Mouse (Mus musculus) G1E (cell line): ENCODE data around the gene Dbn1. TPM values are rescaled to one million over a fixed set of nuclear protein-coding genes. Genes with fewer than 3 reads are reported as not detected.
"Not testable (repeated sequence)": the region's sequence is repeated elsewhere in the genome, so short reads cannot be mapped to it uniquely, and the experiment has no call there.

Experiments used
- ATAC-seq: 2 replicates; pipeline ENCODE4 v1.8.0; 2016; ENCODE audit warnings: mild to moderate bottlenecking; ENCODE audit not compliant: insufficient number of reproducible peaks, poor library complexity, low FRiP score, severe bottlenecking; ENCODE audit errors: extremely low read depth
- DNase-seq: peaks from one replicate; pipeline ENCODE4 v3.0.0; 2012; ENCODE audit warnings: low spot score
- H3K27me3 ChIP-seq: 2 replicates; pipeline ENCODE4 v1.6.1; 2012; ENCODE audit warnings: mild to moderate bottlenecking, low read length, inconsistent platforms; ENCODE audit not compliant: insufficient read depth
- H3K36me3 ChIP-seq: replicated peaks from 2 replicates; pipeline ENCODE3; 2012; ENCODE audit warnings: mild to moderate bottlenecking, inconsistent platforms
- H3K4me1 ChIP-seq: 2 replicates; pipeline ENCODE4 v1.6.1; 2012; ENCODE audit warnings: low read depth, low read length, inconsistent platforms, mixed read lengths; ENCODE audit not compliant: insufficient read depth
- H3K4me3 ChIP-seq: 2 replicates; pipeline ENCODE4 v1.5.1; 2012; ENCODE audit warnings: low read depth, mild to moderate bottlenecking, inconsistent platforms, low read length, moderate library complexity, mixed read lengths
- H3K9me3 ChIP-seq: replicated peaks from 2 replicates; pipeline ENCODE4 v1.6.1; 2012; ENCODE audit warnings: inconsistent platforms
- CTCF ChIP-seq: IDR thresholded peaks from 2 replicates; pipeline ENCODE4 v1.5.1; 2012; ENCODE audit warnings: low read depth, low read length, inconsistent platforms, mixed read lengths
- GATA1 ChIP-seq: IDR thresholded peaks from 2 replicates; pipeline ENCODE4 v1.6.1; 2012; ENCODE audit warnings: borderline replicate concordance, low read length, inconsistent platforms, mixed read lengths
- GATA2 ChIP-seq: IDR thresholded peaks from 2 replicates; pipeline ENCODE4 v1.6.1; 2012; ENCODE audit warnings: low read depth, low read length, inconsistent platforms, borderline replicate concordance
- POLR2AphosphoS5 ChIP-seq: IDR thresholded peaks from 2 replicates; pipeline ENCODE4 v1.6.1; 2012; ENCODE audit warnings: low read depth, low read length, inconsistent platforms; ENCODE audit not compliant: insufficient replicate concordance
- TAL1 ChIP-seq: conservative IDR thresholded peaks from 2 replicates; pipeline ENCODE4 v1.6.1; 2012; ENCODE audit warnings: low read depth, low read length, inconsistent platforms, mixed read lengths
- polyA plus RNA-seq: library from polyadenylated mRNA; stranded (reverse); fragments of >175 nt; gene quantifications from 2 replicates; pipeline ENCODE4 v1.2.3, GENCODE M21; 2012
- total RNA-seq, 2 experiments: library from RNA; stranded (forward) in 1 of 2; stranded (reverse) in 1 of 2; fragments of 200-1000 nt in 1 of 2; fragments of >200 nt in 1 of 2; fragmentation: Nextera tagmentation in 1 of 2; gene quantifications; 2 replicates each; pipeline ENCODE4 v1.2.3; 2014 to 2017

Dbn1 gene
- total and polyA plus RNA-seq, 3 experiments: 0.25 to 0.33 TPM; not detected in 1

DNA sequence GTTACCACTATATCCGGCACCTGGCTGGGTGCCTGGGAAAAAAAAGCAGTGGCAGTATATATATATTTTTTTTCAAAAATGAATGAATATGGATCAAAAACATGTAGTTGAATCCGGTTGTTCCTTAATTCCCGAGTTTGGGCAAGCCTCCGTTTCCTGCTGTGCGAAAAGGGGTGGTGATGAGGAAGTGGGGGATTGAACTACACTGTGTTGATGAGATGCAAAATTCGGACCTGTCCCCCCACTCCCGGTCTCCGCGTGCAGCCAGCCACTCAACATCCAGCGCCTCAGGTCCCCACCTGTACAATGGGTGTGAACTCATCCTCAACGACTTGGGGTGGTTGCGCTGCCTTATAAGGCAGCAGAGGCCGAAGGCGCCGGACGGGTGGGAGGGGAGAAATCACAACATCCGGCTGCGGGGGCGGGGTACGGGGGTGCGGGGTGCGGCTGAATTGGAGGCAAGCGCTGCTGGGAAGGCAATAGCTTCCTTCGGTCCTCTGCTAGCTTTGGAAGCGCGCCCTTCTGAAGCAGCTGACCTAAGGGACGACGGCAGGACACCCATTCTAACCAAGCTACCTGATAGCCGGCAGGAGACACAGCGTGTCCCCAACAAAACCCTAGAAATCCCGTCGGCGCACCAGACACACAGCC is 43.5 kb downstream of the Dbn1 start:
- DNase-seq (peak; percentile 84), ATAC-seq (0 out of 2 replicates have a peak, but pooled peaks have one; percentile 2)
- peaks cover 51% of the 10 kb centered on the region for H3K4me1 ChIP-seq
- no peaks in the 10 kb centered on the region for H3K9me3 ChIP-seq
- H3K27me3 ChIP-seq: peaks cover 9% of the 10 kb centered on the region
- peaks cover 30% of the 10 kb centered on the region for H3K36me3 ChIP-seq
- H3K4me3 ChIP-seq: peak overlapping the region; percentile 88
- TF ChIP-seq TAL1: no peak
- TF ChIP-seq GATA1: no peak
- TF ChIP-seq CTCF: no peak
- no peak for TF ChIP-seq GATA2
- TF ChIP-seq POLR2AphosphoS5: no peak

DNA sequence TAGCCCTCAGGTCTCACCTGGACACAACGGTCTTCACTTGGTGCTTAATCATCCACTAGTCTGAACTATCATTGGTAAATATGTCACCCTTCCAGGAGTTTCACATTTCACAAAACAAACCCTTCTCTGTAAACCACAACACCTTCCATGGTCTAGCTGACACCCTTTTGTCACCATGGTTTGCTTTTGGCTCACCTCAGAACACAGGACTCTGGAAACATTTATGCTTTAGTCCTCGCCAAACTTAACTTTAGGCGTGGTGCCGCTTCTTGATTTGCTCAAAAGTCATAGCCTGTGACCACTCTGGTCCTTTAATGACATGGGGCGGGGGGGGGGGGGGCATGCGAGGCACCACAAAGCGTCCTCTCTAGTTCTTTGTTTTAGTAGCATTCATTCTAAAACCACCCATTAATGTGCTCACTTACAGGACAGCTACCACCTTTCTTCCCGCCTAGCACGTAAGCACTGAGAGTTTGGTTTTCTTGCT is 44.1 kb downstream of the Dbn1 start:
- no peak for TF ChIP-seq TAL1
- no peak for TF ChIP-seq GATA2
- TF ChIP-seq CTCF: no peak
- no peak for TF ChIP-seq POLR2AphosphoS5
- TF ChIP-seq GATA1: no peak
- Histone ChIP-seq H3K9me3 (no peaks in the 10 kb centered on the region), H3K27me3 (peaks cover 13% of the 10 kb centered on the region), H3K4me3 (peak overlapping the region; percentile 88; the same call in 1 of the 2 replicates), H3K36me3 (peaks cover 25% of the 10 kb centered on the region), H3K4me1 (peaks cover 45% of the 10 kb centered on the region)
- DNase-seq (no peak), ATAC-seq (no peak)

DNA sequence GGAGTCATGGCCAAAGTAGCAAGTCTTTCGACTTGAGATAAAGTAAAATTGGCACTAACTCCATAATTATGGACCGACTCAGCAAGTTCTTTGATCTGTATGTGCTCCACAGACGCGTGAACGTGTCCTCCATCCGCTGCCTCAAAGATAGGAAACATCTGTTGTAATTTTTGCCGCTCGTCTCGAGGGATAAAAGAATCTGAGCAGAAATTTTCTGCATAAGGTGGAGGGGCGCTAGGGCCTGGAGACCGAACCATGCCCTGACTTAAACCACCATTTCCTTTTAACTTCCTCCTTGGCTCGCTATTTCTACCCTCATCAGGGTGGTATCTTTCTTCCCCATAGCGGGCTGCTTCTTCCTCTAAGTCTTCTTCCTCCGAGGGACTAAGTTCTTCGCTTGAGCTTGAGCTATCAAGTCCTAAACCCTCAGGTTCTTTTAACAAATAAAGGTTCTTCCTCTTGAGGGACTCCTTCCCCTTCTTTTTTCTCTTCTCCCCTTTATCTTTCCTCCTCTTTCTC is 50.7 kb downstream of the Dbn1 start:
- H3K27me3 ChIP-seq: peaks cover 20% of the 10 kb centered on the region
- DNase-seq, H3K4me3 ChIP-seq, H3K4me1 ChIP-seq, H3K36me3 ChIP-seq, ATAC-seq, H3K9me3 ChIP-seq: not testable (repeated sequence)

DNA sequence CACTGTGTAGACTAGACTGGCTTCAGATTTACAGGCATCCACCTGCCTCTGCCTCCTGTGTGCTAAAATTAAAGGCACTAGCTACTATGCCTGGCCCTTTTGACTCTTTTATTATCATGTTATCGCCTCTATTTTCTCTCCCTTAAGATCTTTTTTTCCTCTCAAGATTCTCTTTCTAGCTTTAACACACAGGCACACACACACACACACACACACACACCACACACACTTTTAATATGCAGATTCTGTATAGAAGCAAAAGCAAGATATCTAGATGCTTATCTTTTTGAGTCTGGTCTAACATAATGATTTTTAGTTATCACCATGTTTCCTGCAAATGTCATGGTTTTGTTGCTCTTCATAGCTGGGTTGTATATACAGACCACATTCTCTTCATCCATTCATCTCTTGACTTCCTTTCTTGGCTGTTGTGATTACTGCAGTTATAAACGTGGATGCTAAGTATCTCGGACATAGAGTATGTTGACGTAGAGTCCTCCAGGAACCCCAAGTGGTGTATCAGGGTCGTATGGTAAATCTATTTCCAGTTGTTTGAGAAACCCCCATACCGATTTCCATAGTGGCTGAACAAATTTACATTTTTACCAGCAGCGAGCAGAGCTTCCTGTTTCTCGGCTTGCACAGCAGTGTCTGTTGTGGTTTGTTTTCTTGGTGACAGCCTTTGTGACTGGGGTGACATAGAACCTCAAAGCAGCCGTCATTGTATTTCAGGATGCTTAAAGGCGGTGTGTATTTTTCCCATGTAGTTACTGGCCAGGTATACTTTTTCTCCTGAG is 55.8 kb downstream of the Dbn1 start:
- Histone ChIP-seq H3K27me3 (peaks cover 28% of the 10 kb centered on the region), H3K4me1 (peaks cover 7% of the 10 kb centered on the region), H3K9me3 (no peaks in the 10 kb centered on the region), H3K36me3 (no peaks in the 10 kb centered on the region), H3K4me3 (no peak overlapping the region)
- ATAC-seq (no peak), DNase-seq (no peak)
- TF ChIP-seq TAL1 (no peak), POLR2AphosphoS5 (no peak), GATA2 (no peak), CTCF (no peak), GATA1 (no peak)

DNA sequence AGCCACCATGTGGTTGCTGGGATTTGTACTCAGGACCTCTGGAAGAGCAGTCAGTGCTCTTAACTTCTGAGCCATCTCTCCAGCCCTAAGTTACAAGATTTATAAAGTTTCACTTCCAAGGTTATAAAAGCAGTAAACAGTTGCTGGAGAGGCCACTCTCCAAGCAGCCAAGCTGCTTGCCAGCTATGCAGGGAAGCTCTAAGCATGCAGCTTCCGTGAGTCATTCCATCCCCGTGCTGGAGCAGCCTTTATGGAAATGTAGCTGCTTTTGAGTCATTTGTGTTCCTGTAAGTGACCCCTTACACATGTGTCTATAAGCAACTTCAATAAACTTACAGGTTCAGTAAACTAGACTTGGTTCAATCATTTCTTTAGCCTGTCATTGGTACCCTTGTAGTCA is 57.3 kb downstream of the Dbn1 start:
- Histone ChIP-seq H3K27me3 (peaks cover 41% of the 10 kb centered on the region), H3K9me3 (no peaks in the 10 kb centered on the region), H3K4me3 (no peak overlapping the region), H3K36me3 (no peaks in the 10 kb centered on the region), H3K4me1 (peaks cover 7% of the 10 kb centered on the region)
- TF ChIP-seq POLR2AphosphoS5: no peak
- no peak for TF ChIP-seq GATA1
- no peak for TF ChIP-seq TAL1
- no peak for TF ChIP-seq CTCF
- no peak for TF ChIP-seq GATA2
- ATAC-seq: no peak
- no peak for DNase-seq

DNA sequence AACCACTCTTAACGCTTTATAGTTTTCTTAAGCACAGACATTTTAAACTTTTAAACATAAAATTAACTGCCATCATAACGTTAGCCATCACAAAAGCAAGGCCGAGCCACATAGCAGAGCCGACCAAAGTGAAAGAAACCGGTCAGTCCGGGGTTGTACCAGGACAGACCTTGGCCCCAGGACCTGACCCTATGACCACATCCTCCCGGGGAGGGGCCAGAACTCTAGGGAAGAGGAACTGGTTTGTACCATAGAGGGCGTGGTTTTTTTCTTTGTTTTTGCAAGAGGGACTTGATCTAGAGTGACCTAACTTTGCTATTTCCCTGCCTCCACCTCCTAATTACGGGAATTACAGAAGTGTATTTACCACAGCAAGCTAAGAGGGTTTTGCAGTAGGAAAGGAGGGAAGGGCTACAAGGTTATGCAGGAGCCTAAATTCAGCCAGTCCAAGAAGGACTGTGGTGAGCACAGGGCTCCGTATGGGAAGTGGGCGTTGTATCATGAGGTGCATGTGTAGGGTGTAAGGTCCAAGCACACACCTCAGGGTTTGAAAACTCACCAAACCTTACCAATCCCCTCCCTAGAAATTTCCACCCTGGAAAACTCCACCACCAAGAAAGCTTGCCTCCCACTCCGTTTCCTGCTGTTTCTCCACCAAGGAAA is 58.6 kb downstream of the Dbn1 start:
- no peak for TF ChIP-seq GATA1
- no peak for TF ChIP-seq POLR2AphosphoS5
- no peak for TF ChIP-seq GATA2
- Histone ChIP-seq H3K4me3 (no peak overlapping the region), H3K36me3 (no peaks in the 10 kb centered on the region), H3K9me3 (no peaks in the 10 kb centered on the region), H3K4me1 (peaks cover 7% of the 10 kb centered on the region), H3K27me3 (peaks cover 44% of the 10 kb centered on the region)
- DNase-seq (no peak), ATAC-seq (no peak)
